Mouse (Mus musculus) midbrain, embryonic 12.5 days (tissue): ENCODE data around the gene Rbm45. TPM values are rescaled to one million over a fixed set of nuclear protein-coding genes. Genes with fewer than 3 reads are reported as not detected.

Experiments used
- polyA plus RNA-seq: library from polyadenylated mRNA; unstranded; fragments of >200 nt; fragmentation: Nextera tagmentation; extraction: Ambion mirVana; gene quantifications from 2 replicates; pipeline ENCODE4 v1.2.1, GENCODE M21; 2016

Rbm45 gene
- polyA plus RNA-seq, 1 experiment from 2014 or later = 18.5 TPM

Other genes starting within 250 kb of the Rbm45 start
- 0.20 and 0.73 TPM in 2 replicates for gene Pde11a, start 31.2 kb upstream of the Rbm45 start, polyA plus RNA-seq
- not detected in 2 replicates for gene Cyct, start 9.5 kb upstream of the Rbm45 start, polyA plus RNA-seq
- 16.0 and 17.1 TPM in 2 replicates for gene Osbpl6, start 36.5 kb downstream of the Rbm45 start, polyA plus RNA-seq